Mouse (Mus musculus) kidney, postnatal 0 days (tissue): ENCODE measurements around the gene Nhsl2. TPM values are rescaled to one million over a fixed set of nuclear protein-coding genes. Genes with fewer than 3 reads are reported as not detected.

Source experiments
- ATAC-seq: fragments of 200-750 bp; cut with Nextera tagmentation; replicated peaks from 2 replicates; pipeline ENCODE4 v1.8.0; 2017; ENCODE audit warnings: low read depth, moderate number of reproducible peaks, moderate TSS enrichment, moderate library complexity; ENCODE audit not compliant: low FRiP score
- DNase-seq: peaks from one replicate; pipeline ENCODE4 v3.0.0-alpha.2; 2016; ENCODE audit warnings: low spot score
- H3K27ac ChIP-seq: fragments of 300-500 bp; sonication (generic); 2 replicates; pipeline ENCODE4 v1.5.1; 2014; ENCODE audit warnings: mild to moderate bottlenecking
- H3K27me3 ChIP-seq: fragments of 300-500 bp; sonication (generic); 2 replicates; pipeline ENCODE4 v1.6.1; 2014; ENCODE audit warnings: low read length, mixed read lengths; ENCODE audit not compliant: insufficient read depth
- H3K36me3 ChIP-seq: fragments of 300-500 bp; sonication (generic); 2 replicates; pipeline ENCODE4 v1.6.1; 2014; ENCODE audit warnings: low read length, mixed read lengths; ENCODE audit not compliant: insufficient read depth
- H3K4me1 ChIP-seq: fragments of 300-500 bp; sonication (generic); replicated peaks from 2 replicates; pipeline ENCODE4 v1.6.1; 2014; ENCODE audit warnings: antibody characterized with exemption, low read length, mixed read lengths; ENCODE audit not compliant: insufficient read depth
- H3K4me2 ChIP-seq: fragments of 300-500 bp; sonication (generic); 2 replicates; pipeline ENCODE4 v1.6.1; 2014; ENCODE audit warnings: mild to moderate bottlenecking, low read length, moderate library complexity, mixed read lengths
- H3K4me3 ChIP-seq: fragments of 300-500 bp; sonication (generic); replicated peaks from 2 replicates; pipeline ENCODE4 v1.5.1; 2014; ENCODE audit warnings: low read depth, low read length
- H3K9ac ChIP-seq: fragments of 300-500 bp; sonication (generic); 2 replicates; pipeline ENCODE4 v1.6.1; 2014; ENCODE audit warnings: low read depth, low read length
- H3K9me3 ChIP-seq: fragments of 300-500 bp; sonication (generic); replicated peaks from 2 replicates; pipeline ENCODE4 v1.6.1; 2016; ENCODE audit warnings: low read length, inconsistent platforms, mixed read lengths
- CTCF ChIP-seq: IDR thresholded peaks from 2 replicates; pipeline ENCODE4 v1.5.1; 2016; ENCODE audit warnings: antibody characterized with exemption, low read depth, mild to moderate bottlenecking, moderate library complexity
- WGBS: fragments of 180-500 bp; shearing (Covaris S2); extraction: QIAGEN DNeasy Blood & Tissue Kit; methylation state at CpG from one replicate; pipeline ENCODE4 v1.1.7; 2014; 5-methylcytosine and 5-hydroxymethylcytosine counted together
- microRNA-seq: library from miRNA; unstranded; fragments of <30 nt; microRNA quantifications from one replicate; pipeline ENCODE4, GENCODE M21; 2016
- polyA plus RNA-seq: library from polyadenylated mRNA; unstranded; fragments of >200 nt; fragmentation: Nextera tagmentation; extraction: Ambion mirVana; gene quantifications from 2 replicates; pipeline ENCODE4 v1.2.1, GENCODE M21; 2015

The Nhsl2 gene
- polyA plus RNA-seq, 1 experiment from 2014 or later, result 4.9 TPM

GRCm38 (mm10) chrX:102121321-102121720 lies 272.1 kb downstream of the Nhsl2 start:
- H3K27me3 ChIP-seq, result no peaks in the 10 kb centered on the region
- no peak overlapping the region for H3K4me3 ChIP-seq
- H3K36me3 ChIP-seq, result 0 out of 2 replicates have a peak, but pooled peaks cover 3% of the 10 kb centered on the region
- no peak overlapping the region for H3K9ac ChIP-seq
- no peak overlapping the region for H3K4me2 ChIP-seq
- H3K4me1 ChIP-seq, result no peaks in the 10 kb centered on the region
- WGBS, result 80% methylated on average over 2 of the region's 2 CpGs
- no peak overlapping the region for H3K27ac ChIP-seq
- no peak for DNase-seq
- ATAC-seq, result no peak
- H3K9me3 ChIP-seq, result no peaks in the 10 kb centered on the region
- no peak for TF ChIP-seq CTCF

GRCm38 (mm10) chrX:102141157-102141556 lies 292.0 kb downstream of the Nhsl2 start:
- no peaks in the 10 kb centered on the region for H3K9me3 ChIP-seq
- no peaks in the 10 kb centered on the region for H3K4me1 ChIP-seq
- no peak for TF ChIP-seq CTCF
- no peak overlapping the region for H3K9ac ChIP-seq
- H3K4me3 ChIP-seq, result no peak overlapping the region
- no peaks in the 10 kb centered on the region for H3K27me3 ChIP-seq
- no peak overlapping the region for H3K4me2 ChIP-seq
- H3K27ac ChIP-seq, result no peak overlapping the region
- ATAC-seq, result no peak
- DNase-seq, result no peak
- H3K36me3 ChIP-seq, result 0 out of 2 replicates have a peak, but pooled peaks cover 3% of the 10 kb centered on the region
- WGBS, result 67% methylated on average over 1 of the region's 1 CpGs

Small RNA genes within 50 kb of the gene (microRNA-seq; reads per million reads assigned to microRNA genes)
- gene Gm27843, result not detected

Other genes starting within 250 kb of the Nhsl2 start
- 118 and 119 TPM in 2 replicates for gene Ogt, start 209.3 kb upstream of the Nhsl2 start, polyA plus RNA-seq
- 0.08 and 0.17 TPM in 2 replicates for gene Cxcr3, start 115.1 kb upstream of the Nhsl2 start, polyA plus RNA-seq
- gene Gm4779, start 55.0 kb upstream of the Nhsl2 start, polyA plus RNA-seq, result 0.28 TPM in 1 of 2 replicates, not detected in the other
- 0.37 TPM in 1 of 2 replicates, not detected in the other for gene 8030474K03Rik, start 54.7 kb upstream of the Nhsl2 start, polyA plus RNA-seq
- 2.1 and 2.2 TPM in 2 replicates for gene Rtl5, start 221.9 kb downstream of the Nhsl2 start, polyA plus RNA-seq